9 mouse cellular contexts compared by ENCODE assay signal in genomic region chr17:35269653-35270347, GRCm38 (mm10). TPM values are rescaled to one million over a fixed set of nuclear protein-coding genes. Genes with fewer than 3 reads are reported as not detected.
A peak's percentile ranks its signal among the peaks of the same experiment; 100 is the strongest.
DNase-seq lines count a peak whose midpoint lies in the region; ATAC-seq lines count a peak whose summit lies in the region.
"Had no signal": no experiment of that assay in that cellular context is flagged by ENCODE, and none has a peak within 500 bp of the region (broad histone marks: within the 10 kb centered on the region; RNA-seq: fewer than 3 reads in every experiment).

No protein-coding gene starts in this region.

- WGBS in embryonic facial prominence, embryonic 11.5 days = 27% methylated on average over 3 of the region's 3 CpGs
- WGBS in liver, embryonic 13.5 days (ENCODE audit: insufficient replicate concordance) = 29% methylated on average over 3 of the region's 3 CpGs

- no peak overlapping the region for H3K4me3 ChIP-seq in embryonic facial prominence, embryonic 11.5 days (ENCODE audit: low read depth, low read length)
- no peak overlapping the region for H3K4me3 ChIP-seq in liver, embryonic 13.5 days (replicated peaks)

- no peak overlapping the region for H3K9ac ChIP-seq in embryonic facial prominence, embryonic 11.5 days (replicated peaks; ENCODE audit: low read length)
- no peak overlapping the region for H3K9ac ChIP-seq in liver, embryonic 13.5 days

- H3K4me2 ChIP-seq in embryonic facial prominence, embryonic 11.5 days (ENCODE audit: low read depth, low read length) = no peak overlapping the region
- H3K4me2 ChIP-seq in liver, embryonic 13.5 days = no peak overlapping the region

- H3K27ac ChIP-seq in embryonic facial prominence, embryonic 11.5 days (replicated peaks; ENCODE audit: low read depth, low read length) = no peak overlapping the region
- H3K27ac ChIP-seq in liver, embryonic 13.5 days = no peak overlapping the region

- no peaks in the 10 kb centered on the region for H3K36me3 ChIP-seq in embryonic facial prominence, embryonic 11.5 days (replicated peaks; ENCODE audit: control insufficient read depth, insufficient read depth, low read depth, low read length)
- H3K36me3 ChIP-seq in liver, embryonic 13.5 days = 0 out of 2 replicates have a peak, but pooled peaks cover 2% of the 10 kb centered on the region

- H3K27me3 ChIP-seq in embryonic facial prominence, embryonic 11.5 days (ENCODE audit: control insufficient read depth, insufficient read depth, low read length) = no peaks in the 10 kb centered on the region
- H3K27me3 ChIP-seq in liver, embryonic 13.5 days = no peaks in the 10 kb centered on the region

- no peaks in the 10 kb centered on the region for H3K4me1 ChIP-seq in embryonic facial prominence, embryonic 11.5 days (ENCODE audit: control insufficient read depth, insufficient read depth, low read length)
- no peaks in the 10 kb centered on the region for H3K4me1 ChIP-seq in liver, embryonic 13.5 days (replicated peaks)

- DNase-seq in adrenal gland, adult 2 months = peak; percentile 65
- DNase-seq in adrenal gland, adult 8-10 months = no peak
- peak; percentile 77 for DNase-seq in A20 (ENCODE audit: low read depth, low spot score)
- DNase-seq in embryonic facial prominence, embryonic 11.5 days (ENCODE audit: low spot score) = peak; percentile 82
- DNase-seq in liver, embryonic 13.5 days = peak; percentile 44
- DNase-seq in frontal cortex, adult 2 months (ENCODE audit: extremely low spot score in 1 of 2, low spot score in 1 of 2) = no peak
- no peak for DNase-seq in gastrocnemius, adult 18-20 months (ENCODE audit: low spot score)

- H3K9me3 ChIP-seq in embryonic facial prominence, embryonic 11.5 days (replicated peaks; ENCODE audit: control insufficient read depth, low read length) = no peaks in the 10 kb centered on the region
- H3K9me3 ChIP-seq in liver, embryonic 13.5 days (replicated peaks) = no peaks in the 10 kb centered on the region

- ATAC-seq in embryonic facial prominence, embryonic 11.5 days (replicated peaks; ENCODE audit: insufficient number of reproducible peaks, low FRiP score, low TSS enrichment, low read depth) = no peak
- ATAC-seq in liver, embryonic 13.5 days (ENCODE audit: low read depth) = no peak
- no peak; the same call in 1 of the 2 replicates for ATAC-seq in megakaryocyte, adult 5-6 weeks (ENCODE audit: poor library complexity, severe bottlenecking)

RNA-seq across cellular contexts. Expression of gene H2-D1, which starts 7.3 kb away (rescaled TPM):
- total RNA-seq in adrenal gland, adult 2 months (2021) = 100 to 1,000 TPM; 172 to 281 TPM
- 473 and 543 TPM in 2 replicates for polyA plus RNA-seq in adrenal gland, adult 2 months (2012; rRNA removed)
- total RNA-seq in adrenal gland, adult 8-10 months (2022) = 100 to 1,000 TPM; 209 to 349 (median 279) TPM
- 18.8 and 24.0 TPM in 2 replicates for polyA plus RNA-seq in embryonic facial prominence, embryonic 11.5 days (2014; fragmentation: Nextera tagmentation; extraction: Ambion mirVana)
- polyA plus RNA-seq in liver, embryonic 13.5 days (2015; fragmentation: Nextera tagmentation; extraction: Ambion mirVana) = 74.5 and 77.7 TPM in 2 replicates
- polyA plus RNA-seq in frontal cortex, adult 2 months (2012; rRNA removed) = 66.1 and 69.2 TPM in 2 replicates
- 10 to 100 TPM; 36.3 to 59.0 TPM for total RNA-seq in gastrocnemius, adult 18-20 months (2021)
- total RNA-seq in megakaryocyte, adult 5-6 weeks (2015) = 572 and 605 TPM in 2 replicates
- 1,046 and 1,120 TPM in 2 replicates for total RNA-seq in megakaryocyte, adult 5-6 weeks (2017)

RNA-seq across cellular contexts. Expression of gene Ddx39b, which starts 28.3 kb away (rescaled TPM):
- total RNA-seq in adrenal gland, adult 2 months (2021) = 100 to 1,000 TPM; 192 to 200 TPM
- polyA plus RNA-seq in adrenal gland, adult 2 months (2012; rRNA removed) = 164 and 180 TPM in 2 replicates
- total RNA-seq in adrenal gland, adult 8-10 months (2022) = 100 to 1,000 TPM; 181 to 239 (median 202) TPM
- 664 and 669 TPM in 2 replicates for polyA plus RNA-seq in embryonic facial prominence, embryonic 11.5 days (2014; fragmentation: Nextera tagmentation; extraction: Ambion mirVana)
- 208 and 220 TPM in 2 replicates for polyA plus RNA-seq in liver, embryonic 13.5 days (2015; fragmentation: Nextera tagmentation; extraction: Ambion mirVana)
- 438 and 444 TPM in 2 replicates for polyA plus RNA-seq in frontal cortex, adult 2 months (2012; rRNA removed)
- 10 to 100 TPM; 83.5 to 83.8 TPM for total RNA-seq in gastrocnemius, adult 18-20 months (2021)
- total RNA-seq in megakaryocyte, adult 5-6 weeks (2015) = 166 TPM in 2 replicates
- 115 and 125 TPM in 2 replicates for total RNA-seq in megakaryocyte, adult 5-6 weeks (2017)

RNA-seq across cellular contexts. Expression of gene Nfkbil1, which starts 34.2 kb away (rescaled TPM):
- 10 to 100 TPM; 14.1 to 19.4 TPM for total RNA-seq in adrenal gland, adult 2 months (2021)
- polyA plus RNA-seq in adrenal gland, adult 2 months (2012; rRNA removed) = 52.3 and 57.6 TPM in 2 replicates
- total RNA-seq in adrenal gland, adult 8-10 months (2022) = 10 to 100 TPM; 17.4 to 20.2 (median 19.8) TPM
- polyA plus RNA-seq in embryonic facial prominence, embryonic 11.5 days (2014; fragmentation: Nextera tagmentation; extraction: Ambion mirVana) = 3.1 and 4.0 TPM in 2 replicates
- 3.9 and 4.4 TPM in 2 replicates for polyA plus RNA-seq in liver, embryonic 13.5 days (2015; fragmentation: Nextera tagmentation; extraction: Ambion mirVana)
- 13.7 and 15.1 TPM in 2 replicates for polyA plus RNA-seq in frontal cortex, adult 2 months (2012; rRNA removed)
- total RNA-seq in gastrocnemius, adult 18-20 months (2021) = 1 to 10 TPM; 7.0 to 7.2 TPM
- 2.2 and 4.5 TPM in 2 replicates for total RNA-seq in megakaryocyte, adult 5-6 weeks (2015)
- total RNA-seq in megakaryocyte, adult 5-6 weeks (2017) = 10.2 and 13.3 TPM in 2 replicates

RNA-seq across cellular contexts. Expression of gene Atp6v1g2, which starts 36.3 kb away (rescaled TPM):
- 1 to 10 TPM; 5.6 to 5.7 TPM for total RNA-seq in adrenal gland, adult 2 months (2021)
- polyA plus RNA-seq in adrenal gland, adult 2 months (2012; rRNA removed) = 7.2 and 8.5 TPM in 2 replicates
- 10 to 100 TPM in 1 of 4 experiments, 1 to 10 TPM in 3; 5.5 to 12.1 (median 7.4) TPM for total RNA-seq in adrenal gland, adult 8-10 months (2022)
- 6.2 and 7.9 TPM in 2 replicates for polyA plus RNA-seq in embryonic facial prominence, embryonic 11.5 days (2014; fragmentation: Nextera tagmentation; extraction: Ambion mirVana)
- polyA plus RNA-seq in liver, embryonic 13.5 days (2015; fragmentation: Nextera tagmentation; extraction: Ambion mirVana) = 0.76 and 1.3 TPM in 2 replicates
- 665 and 695 TPM in 2 replicates for polyA plus RNA-seq in frontal cortex, adult 2 months (2012; rRNA removed)
- total RNA-seq in gastrocnemius, adult 18-20 months (2021) = 1 to 10 TPM; 1.1 to 1.8 TPM
- total RNA-seq in megakaryocyte, adult 5-6 weeks (2015) = 6.2 and 6.9 TPM in 2 replicates
- 3.0 and 3.6 TPM in 2 replicates for total RNA-seq in megakaryocyte, adult 5-6 weeks (2017)

RNA-seq across cellular contexts. Expression of gene Gm16181, which starts 49.2 kb away (rescaled TPM):
- total RNA-seq in adrenal gland, adult 2 months (2021) = not detected
- 0.31 and 1.3 TPM in 2 replicates for polyA plus RNA-seq in adrenal gland, adult 2 months (2012; rRNA removed)
- not detected for total RNA-seq in adrenal gland, adult 8-10 months (2022)
- polyA plus RNA-seq in embryonic facial prominence, embryonic 11.5 days (2014; fragmentation: Nextera tagmentation; extraction: Ambion mirVana) = not detected in 2 replicates
- polyA plus RNA-seq in liver, embryonic 13.5 days (2015; fragmentation: Nextera tagmentation; extraction: Ambion mirVana) = 0.36 TPM in 1 of 2 replicates, not detected in the other
- not detected in 2 replicates for polyA plus RNA-seq in frontal cortex, adult 2 months (2012; rRNA removed)
- total RNA-seq in gastrocnemius, adult 18-20 months (2021) = not detected
- total RNA-seq in megakaryocyte, adult 5-6 weeks (2015) = 0.76 and 2.5 TPM in 2 replicates
- 0.88 and 4.0 TPM in 2 replicates for total RNA-seq in megakaryocyte, adult 5-6 weeks (2017)
- total RNA-seq: hematopoietic stem cell, adult 5-6 weeks had no signal

Comparison
In these comparisons a context has a peak if more than half of its experiments do, and no peak if none do; other contexts are left out.
1. DNase-seq: peak in adrenal gland, adult 2 months (single experiment), A20 (single experiment), embryonic facial prominence, embryonic 11.5 days (single experiment) and liver, embryonic 13.5 days (single experiment); none in adrenal gland, adult 8-10 months (single experiment), frontal cortex, adult 2 months (0 of 2) and gastrocnemius, adult 18-20 months (single experiment).